Mouse (Mus musculus) cerebellum, adult 2 months (tissue): ENCODE measurements around the gene Tnnc1.

ENCODE experiments used
- CTCF ChIP-seq: fragments of 200-500 bp; IDR thresholded peaks from 2 replicates; pipeline ENCODE4 v1.5.1; 2011; ENCODE audit warnings: low read depth, mild to moderate bottlenecking, control low read depth, low read length, moderate library complexity, borderline replicate concordance; ENCODE audit not compliant: insufficient read depth
- POLR2A ChIP-seq: fragments of 200-500 bp; IDR thresholded peaks from 2 replicates; pipeline ENCODE4 v1.6.1; 2011; ENCODE audit warnings: low read length, control low read depth, borderline replicate concordance; ENCODE audit not compliant: insufficient read depth

GRCm38 (mm10) chr14:31161191-31161590 lies 46.9 kb upstream of the Tnnc1 start:
- TF ChIP-seq POLR2A (no peak), CTCF (no peak)
